ENCODE assay signal across 8 mouse cellular contexts in genomic region chr4:133700905-133701368, GRCm38 (mm10). TPM values are rescaled to one million over a fixed set of nuclear protein-coding genes. Genes with fewer than 3 reads are reported as not detected.
DNase-seq lines count a peak whose midpoint lies in the region; ATAC-seq lines count a peak whose summit lies in the region.

No protein-coding gene starts in this region.

- WGBS in hindbrain, embryonic 13.5 days = 78% methylated on average over 11 of the region's 11 CpGs
- WGBS in hindbrain, embryonic 12.5 days = 89% methylated on average over 11 of the region's 11 CpGs

- peak; percentile 79 for DNase-seq in brain, adult 2 months (ENCODE audit: low read depth, low spot score)
- DNase-seq in heart, adult 18-20 months = peak; percentile 89
- peak; percentile 57 for DNase-seq in layer of hippocampus, adult 11-12 months (ENCODE audit: low spot score)
- peak; percentile 64 for DNase-seq in lung, postnatal 25 days (ENCODE audit: low spot score)
- DNase-seq in thymus, postnatal 10 days (ENCODE audit: low spot score in 2 of 2) = no peak

- H3K4me2 ChIP-seq in hindbrain, embryonic 13.5 days = no peak overlapping the region
- no peak overlapping the region for H3K4me2 ChIP-seq in hindbrain, embryonic 12.5 days (replicated peaks)

- H3K4me3 ChIP-seq in hindbrain, embryonic 13.5 days = no peak overlapping the region
- H3K4me3 ChIP-seq in hindbrain, embryonic 12.5 days = no peak overlapping the region

- no peaks in the 10 kb centered on the region for H3K9me3 ChIP-seq in hindbrain, embryonic 13.5 days
- H3K9me3 ChIP-seq in hindbrain, embryonic 12.5 days (replicated peaks) = no peaks in the 10 kb centered on the region

- H3K36me3 ChIP-seq in hindbrain, embryonic 13.5 days = peaks cover 32% of the 10 kb centered on the region
- peaks cover 44% of the 10 kb centered on the region for H3K36me3 ChIP-seq in hindbrain, embryonic 12.5 days

- H3K27ac ChIP-seq in hindbrain, embryonic 13.5 days = peak overlapping the region; percentile 13; the same call in 1 of the 2 replicates
- H3K27ac ChIP-seq in hindbrain, embryonic 12.5 days = no peak overlapping the region

- no peaks in the 10 kb centered on the region for H3K27me3 ChIP-seq in hindbrain, embryonic 13.5 days
- no peaks in the 10 kb centered on the region for H3K27me3 ChIP-seq in hindbrain, embryonic 12.5 days

- ATAC-seq in hindbrain, embryonic 13.5 days (ENCODE audit: low FRiP score) = no peak
- ATAC-seq in hindbrain, embryonic 12.5 days (ENCODE audit: low FRiP score) = no peak
- ATAC-seq in activated CD4-positive, CD25-positive, alpha-beta regulatory T cell, adult 4 months = no peak

- no peak overlapping the region for H3K9ac ChIP-seq in hindbrain, embryonic 13.5 days
- H3K9ac ChIP-seq in hindbrain, embryonic 12.5 days = no peak overlapping the region

- H3K4me1 ChIP-seq in hindbrain, embryonic 13.5 days (replicated peaks) = peaks cover 19% of the 10 kb centered on the region
- no peaks in the 10 kb centered on the region for H3K4me1 ChIP-seq in hindbrain, embryonic 12.5 days

RNA-seq across cellular contexts. Expression of gene Pigv, which starts 28.5 kb away (rescaled TPM):
- 13.4 and 14.1 TPM in 2 replicates for polyA plus RNA-seq in hindbrain, embryonic 13.5 days (2015; fragmentation: Nextera tagmentation; extraction: Ambion mirVana)
- 16.6 and 18.6 TPM in 2 replicates for polyA plus RNA-seq in hindbrain, embryonic 12.5 days (2016; fragmentation: Nextera tagmentation; extraction: Ambion mirVana)
- total RNA-seq in heart, adult 18-20 months (2021) = 10 to 100 TPM; 12.5 to 12.7 TPM
- polyA plus RNA-seq in activated CD4-positive, CD25-positive, alpha-beta regulatory T cell, adult 4 months (2017; shearing (Covaris generic)) = 10 to 100 TPM; 10.6 to 11.9 TPM

RNA-seq across cellular contexts. Expression of gene Zdhhc18, which starts 51.0 kb away (rescaled TPM):
- 3.4 and 4.4 TPM in 2 replicates for polyA plus RNA-seq in hindbrain, embryonic 13.5 days (2015; fragmentation: Nextera tagmentation; extraction: Ambion mirVana)
- polyA plus RNA-seq in hindbrain, embryonic 12.5 days (2016; fragmentation: Nextera tagmentation; extraction: Ambion mirVana) = 4.1 and 6.4 TPM in 2 replicates
- total RNA-seq in heart, adult 18-20 months (2021) = 10 to 100 TPM; 20.9 to 31.7 TPM
- polyA plus RNA-seq in activated CD4-positive, CD25-positive, alpha-beta regulatory T cell, adult 4 months (2017; shearing (Covaris generic)) = 10 to 100 TPM; 25.8 to 28.8 TPM

RNA-seq across cellular contexts. Expression of gene Arid1a, which starts 55.6 kb away (rescaled TPM):
- polyA plus RNA-seq in hindbrain, embryonic 13.5 days (2015; fragmentation: Nextera tagmentation; extraction: Ambion mirVana) = 35.6 and 37.4 TPM in 2 replicates
- polyA plus RNA-seq in hindbrain, embryonic 12.5 days (2016; fragmentation: Nextera tagmentation; extraction: Ambion mirVana) = 41.9 and 44.3 TPM in 2 replicates
- 10 to 100 TPM; 31.3 to 34.9 TPM for total RNA-seq in heart, adult 18-20 months (2021)
- 10 to 100 TPM; 58.4 to 79.1 TPM for polyA plus RNA-seq in activated CD4-positive, CD25-positive, alpha-beta regulatory T cell, adult 4 months (2017; shearing (Covaris generic))

Comparison
In these comparisons a context has a peak if more than half of its experiments do, and no peak if none do; other contexts are left out.
1. DNase-seq: peak in brain, adult 2 months (single experiment), heart, adult 18-20 months (2 of 2), layer of hippocampus, adult 11-12 months (single experiment) and lung, postnatal 25 days (single experiment); none in thymus, postnatal 10 days (0 of 2).